Mouse (Mus musculus) forebrain, postnatal 0 days (tissue): ENCODE measurements around the gene Spns2. TPM values are rescaled to one million over a fixed set of nuclear protein-coding genes. Genes with fewer than 3 reads are reported as not detected.

ENCODE experiments used
- ATAC-seq: fragments of 200-750 bp; cut with Nextera tagmentation; 2 replicates; pipeline ENCODE4 v1.8.0; 2017; ENCODE audit warnings: mild to moderate bottlenecking, moderate library complexity
- DNase-seq: peaks from one replicate; pipeline ENCODE4 v3.0.0-alpha.2; 2015
- H3K27ac ChIP-seq: fragments of 300-500 bp; sonication (generic); 2 replicates; pipeline ENCODE4 v1.5.1; 2014; ENCODE audit warnings: low read depth, mild to moderate bottlenecking, antibody characterized with exemption, low read length, moderate library complexity, mixed read lengths
- H3K27me3 ChIP-seq: fragments of 300-500 bp; sonication (generic); 2 replicates; pipeline ENCODE4 v1.6.1; 2014; ENCODE audit warnings: mild to moderate bottlenecking, low read length, mixed read lengths; ENCODE audit not compliant: insufficient read depth
- H3K36me3 ChIP-seq: fragments of 300-500 bp; sonication (generic); 2 replicates; pipeline ENCODE4 v1.6.1; 2014; ENCODE audit warnings: mild to moderate bottlenecking, moderate library complexity; ENCODE audit not compliant: insufficient read depth
- H3K4me1 ChIP-seq: fragments of 300-500 bp; sonication (generic); 2 replicates; pipeline ENCODE4 v1.6.1; 2014; ENCODE audit warnings: antibody characterized with exemption; ENCODE audit not compliant: insufficient read depth
- H3K4me2 ChIP-seq: fragments of 300-500 bp; sonication (generic); 2 replicates; pipeline ENCODE4 v1.6.1; 2014; ENCODE audit warnings: low read depth, mild to moderate bottlenecking, moderate library complexity
- H3K4me3 ChIP-seq: fragments of 300-500 bp; sonication (generic); 2 replicates; pipeline ENCODE4 v1.5.1; 2014; ENCODE audit warnings: low read depth, low read length, mixed read lengths
- H3K9ac ChIP-seq: fragments of 300-500 bp; sonication (generic); 2 replicates; pipeline ENCODE4 v1.6.1; 2014; ENCODE audit warnings: mild to moderate bottlenecking
- H3K9me3 ChIP-seq: fragments of 300-500 bp; sonication (generic); 2 replicates; pipeline ENCODE4 v1.6.1; 2016; ENCODE audit warnings: low read length
- CTCF ChIP-seq: sonication (generic); IDR thresholded peaks from 2 replicates; pipeline ENCODE4 v1.5.1; 2016; ENCODE audit warnings: antibody characterized with exemption, control low read depth, low read depth
- WGBS: fragments of 180-500 bp; shearing (Covaris S2); extraction: QIAGEN DNeasy Blood & Tissue Kit; methylation state at CpG from one replicate; pipeline ENCODE4 v1.1.7; 2014; 5-methylcytosine and 5-hydroxymethylcytosine counted together
- polyA plus RNA-seq: library from polyadenylated mRNA; unstranded; fragments of >200 nt; fragmentation: Nextera tagmentation; extraction: Ambion mirVana; gene quantifications from 2 replicates; pipeline ENCODE4 v1.2.1, GENCODE M21; 2015
- total RNA-seq: library from RNA; depleted of rRNA; stranded (reverse); fragments of >200 nt; gene quantifications from 2 replicates; pipeline ENCODE4 v1.2.3, GENCODE M21; 2014

Gene Spns2
- total and polyA plus RNA-seq, 2 experiments from 2014 or later, result 6.5 to 38.8 TPM

GRCm38 (mm10) chr11:72466694-72467507 lies 22.8 kb downstream of the Spns2 start:
- H3K4me2 ChIP-seq, result no peak overlapping the region
- DNase-seq (no peak), ATAC-seq (no peak)
- H3K4me1 ChIP-seq, result no peaks in the 10 kb centered on the region
- no peaks in the 10 kb centered on the region for H3K27me3 ChIP-seq
- no peak for TF ChIP-seq CTCF
- no peak overlapping the region for H3K9ac ChIP-seq
- 0 out of 2 replicates have a peak overlapping the region, but pooled peaks have one; percentile 29 for H3K27ac ChIP-seq
- peaks cover 29% of the 10 kb centered on the region for H3K36me3 ChIP-seq
- WGBS, result 66% methylated on average over 11 of the region's 11 CpGs
- no peak overlapping the region for H3K4me3 ChIP-seq
- no peaks in the 10 kb centered on the region for H3K9me3 ChIP-seq

- DNase-seq (no peak), ATAC-seq (no peak)
- 77% methylated on average over 11 of the region's 11 CpGs for WGBS
- H3K9me3 ChIP-seq, result no peaks in the 10 kb centered on the region
- H3K36me3 ChIP-seq, result peaks cover 26% of the 10 kb centered on the region
- no peak overlapping the region for H3K4me3 ChIP-seq
- no peaks in the 10 kb centered on the region for H3K27me3 ChIP-seq
- H3K27ac ChIP-seq, result no peak overlapping the region
- H3K9ac ChIP-seq, result no peak overlapping the region
- no peak overlapping the region for H3K4me2 ChIP-seq
- no peaks in the 10 kb centered on the region for H3K4me1 ChIP-seq
- TF ChIP-seq CTCF, result no peak
Measured at GRCm38 (mm10) chr11:72465978-72466693, 23.6 kb downstream of the Spns2 start.

GRCm38 (mm10) chr11:72464821-72465220 lies 24.9 kb downstream of the Spns2 start:
- Histone ChIP-seq H3K27ac (no peak overlapping the region), H3K4me1 (no peaks in the 10 kb centered on the region), H3K9me3 (no peaks in the 10 kb centered on the region), H3K27me3 (no peaks in the 10 kb centered on the region), H3K9ac (no peak overlapping the region), H3K4me2 (no peak overlapping the region), H3K36me3 (peaks cover 24% of the 10 kb centered on the region), H3K4me3 (no peak overlapping the region)
- no peak for DNase-seq
- no peak for ATAC-seq
- no peak for TF ChIP-seq CTCF
- 40% methylated on average over 3 of the region's 3 CpGs for WGBS

GRCm38 (mm10) chr11:72461500-72461981 lies 28.2 kb downstream of the Spns2 start:
- no peak for ATAC-seq
- no peaks in the 10 kb centered on the region for H3K9me3 ChIP-seq
- WGBS, result 68% methylated on average over 5 of the region's 5 CpGs
- no peaks in the 10 kb centered on the region for H3K27me3 ChIP-seq
- H3K4me2 ChIP-seq, result no peak overlapping the region
- H3K4me1 ChIP-seq, result no peaks in the 10 kb centered on the region
- H3K4me3 ChIP-seq, result no peak overlapping the region
- peaks cover 42% of the 10 kb centered on the region for H3K36me3 ChIP-seq
- no peak for TF ChIP-seq CTCF
- H3K27ac ChIP-seq, result no peak overlapping the region
- DNase-seq, result no peak
- no peak overlapping the region for H3K9ac ChIP-seq

- Histone ChIP-seq H3K27ac (no peak overlapping the region; the same call in 1 of the 2 replicates), H3K27me3 (no peaks in the 10 kb centered on the region), H3K4me2 (no peak overlapping the region), H3K4me3 (no peak overlapping the region), H3K9me3 (no peaks in the 10 kb centered on the region), H3K9ac (no peak overlapping the region), H3K4me1 (no peaks in the 10 kb centered on the region), H3K36me3 (peaks cover 47% of the 10 kb centered on the region)
- DNase-seq, result no peak
- 88% methylated on average over 3 of the region's 3 CpGs for WGBS
- ATAC-seq, result no peak
- no peak for TF ChIP-seq CTCF
Measured at GRCm38 (mm10) chr11:72458502-72458901, 31.2 kb downstream of the Spns2 start.

GRCm38 (mm10) chr11:72457995-72458496 lies 31.7 kb downstream of the Spns2 start:
- H3K27ac ChIP-seq, result no peak overlapping the region; the same call in 1 of the 2 replicates
- TF ChIP-seq CTCF, result no peak
- WGBS, result 75% methylated on average over 12 of the region's 12 CpGs
- H3K27me3 ChIP-seq, result no peaks in the 10 kb centered on the region
- H3K9ac ChIP-seq, result no peak overlapping the region
- H3K9me3 ChIP-seq, result no peaks in the 10 kb centered on the region
- DNase-seq, result no peak
- no peak overlapping the region for H3K4me2 ChIP-seq
- H3K36me3 ChIP-seq, result peaks cover 47% of the 10 kb centered on the region
- no peaks in the 10 kb centered on the region for H3K4me1 ChIP-seq
- ATAC-seq, result no peak
- no peak overlapping the region for H3K4me3 ChIP-seq

- no peak for DNase-seq
- Histone ChIP-seq H3K9ac (no peak overlapping the region), H3K9me3 (no peaks in the 10 kb centered on the region), H3K4me3 (no peak overlapping the region), H3K27ac (no peak overlapping the region), H3K4me1 (no peaks in the 10 kb centered on the region), H3K36me3 (peaks cover 61% of the 10 kb centered on the region), H3K4me2 (no peak overlapping the region), H3K27me3 (no peaks in the 10 kb centered on the region)
- no peak for TF ChIP-seq CTCF
- WGBS, result 18% methylated on average over 5 of the region's 5 CpGs
- peak; percentile 68 for ATAC-seq
Measured at GRCm38 (mm10) chr11:72455694-72456093, 34.0 kb downstream of the Spns2 start.
